Mouse (Mus musculus): Measurements from ENCODE around the gene Birc5. TPM values are rescaled to one million over a fixed set of nuclear protein-coding genes. Genes with fewer than 3 reads are reported as not detected.
"Not testable (repeated sequence)": the region's sequence is repeated elsewhere in the genome, so short reads cannot be mapped to it uniquely, and the experiment has no call there.

Birc5 gene
- polyA plus RNA-seq (2016; fragmentation: Nextera tagmentation; extraction: Ambion mirVana), result 338 and 392 TPM in 2 replicates

DNA sequence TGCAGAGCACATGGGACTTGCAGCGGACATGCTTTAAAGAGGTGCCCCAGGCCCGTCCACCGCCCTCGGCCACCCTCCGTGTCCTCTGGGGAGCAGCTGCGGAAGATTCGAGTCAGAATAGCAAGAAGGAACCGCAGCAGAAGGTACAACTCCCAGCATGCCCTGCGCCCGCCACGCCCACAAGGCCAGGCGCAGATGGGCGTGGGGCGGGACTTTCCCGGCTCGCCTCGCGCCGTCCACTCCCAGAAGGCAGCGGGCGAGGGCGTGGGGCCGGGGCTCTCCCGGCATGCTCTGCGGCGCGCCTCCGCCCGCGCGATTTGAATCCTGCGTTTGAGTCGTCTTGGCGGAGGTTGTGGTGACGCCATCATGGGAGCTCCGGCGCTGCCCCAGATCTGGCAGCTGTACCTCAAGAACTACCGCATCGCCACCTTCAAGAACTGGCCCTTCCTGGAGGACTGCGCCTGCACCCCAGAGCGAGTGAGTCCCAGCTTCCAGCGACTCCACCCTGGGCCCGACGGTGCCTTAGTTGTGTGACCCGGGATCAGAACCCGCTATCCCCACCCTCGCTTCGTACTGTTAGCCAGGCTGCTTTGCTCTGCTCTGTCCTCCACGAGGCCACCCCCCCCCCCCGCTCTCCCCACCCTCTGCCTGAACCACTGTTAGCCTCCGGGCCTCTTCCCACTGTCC, at the start of gene Birc5:
Gene Birc5 (plus strand): TSS at position 267 of the 687 bp plus-strand sequence.
- peaks cover 37% of the 10 kb centered on the region for H3K4me1 ChIP-seq (replicated peaks)
- peaks cover 34% of the 10 kb centered on the region for H3K36me3 ChIP-seq
- peak within 1 kb of the TSS; percentile 86 for H3K4me3 ChIP-seq
- H3K27ac ChIP-seq, result peak within 1 kb of the TSS; percentile 95
- DNase-seq (ENCODE audit: low spot score), result peak; percentile 96
- no peaks in the 10 kb centered on the region for H3K9me3 ChIP-seq
- H3K27me3 ChIP-seq (ENCODE audit: insufficient read depth, poor library complexity, severe bottlenecking), result no peaks in the 10 kb centered on the region
- WGBS, result under 1% methylated on average over 51 of the region's 51 CpGs

DNA sequence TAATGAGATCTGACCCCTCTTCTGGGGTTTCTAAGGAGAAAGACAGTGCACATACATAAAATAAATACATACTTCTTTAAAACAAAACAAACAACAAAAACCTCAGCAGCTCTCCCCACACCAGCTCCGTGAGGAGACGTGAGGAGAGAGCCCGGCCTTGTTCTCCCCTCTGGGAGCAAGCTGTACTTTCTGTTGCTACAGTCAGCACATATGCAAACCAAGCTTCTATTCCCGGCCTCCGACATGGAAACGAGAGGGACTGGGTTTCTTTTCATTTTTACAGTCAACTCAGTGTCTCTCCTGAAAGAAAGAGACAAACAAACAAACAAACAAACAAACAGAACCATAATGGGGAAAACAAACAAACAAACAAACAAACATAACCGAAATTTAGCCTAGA, 49.0 kb upstream of the Birc5 start:
- Histone ChIP-seq H3K36me3 (no peaks in the 10 kb centered on the region), H3K4me1 (replicated peaks) (peaks cover 18% of the 10 kb centered on the region), H3K27ac (no peak overlapping the region), H3K4me3 (no peak overlapping the region), H3K27me3 (ENCODE audit: insufficient read depth, poor library complexity, severe bottlenecking) (no peaks in the 10 kb centered on the region), H3K9me3 (no peaks in the 10 kb centered on the region)
- WGBS, result 85% methylated on average over 7 of the region's 7 CpGs
- DNase-seq (ENCODE audit: low spot score), result no peak

DNA sequence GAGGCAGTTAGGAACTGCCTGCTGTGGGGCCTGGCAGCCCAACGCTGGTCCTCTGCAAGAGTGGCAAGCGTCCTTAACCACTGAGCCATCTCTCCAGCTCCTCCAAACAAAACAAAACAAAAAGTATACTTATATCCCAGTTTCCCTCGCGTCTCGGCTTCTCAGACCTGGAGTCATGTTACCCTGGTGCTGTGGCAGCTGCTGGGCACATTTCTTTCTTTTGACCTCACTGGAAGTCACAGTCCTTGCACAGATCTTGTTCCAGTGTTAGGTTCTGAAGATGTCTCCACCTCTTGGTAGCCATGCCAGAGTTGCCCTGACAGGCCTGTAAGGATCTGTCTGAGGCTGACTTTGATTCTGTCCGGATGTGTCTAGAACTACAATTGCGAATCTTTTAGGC, 47.4 kb upstream of the Birc5 start:
- Histone ChIP-seq H3K27me3 (ENCODE audit: insufficient read depth, poor library complexity, severe bottlenecking) (no peaks in the 10 kb centered on the region), H3K4me1 (replicated peaks) (peaks cover 14% of the 10 kb centered on the region), H3K36me3 (no peaks in the 10 kb centered on the region), H3K27ac (no peak overlapping the region), H3K4me3 (no peak overlapping the region), H3K9me3 (no peaks in the 10 kb centered on the region)
- 75% methylated on average over 7 of the region's 7 CpGs for WGBS
- DNase-seq (ENCODE audit: low spot score), result no peak

DNA sequence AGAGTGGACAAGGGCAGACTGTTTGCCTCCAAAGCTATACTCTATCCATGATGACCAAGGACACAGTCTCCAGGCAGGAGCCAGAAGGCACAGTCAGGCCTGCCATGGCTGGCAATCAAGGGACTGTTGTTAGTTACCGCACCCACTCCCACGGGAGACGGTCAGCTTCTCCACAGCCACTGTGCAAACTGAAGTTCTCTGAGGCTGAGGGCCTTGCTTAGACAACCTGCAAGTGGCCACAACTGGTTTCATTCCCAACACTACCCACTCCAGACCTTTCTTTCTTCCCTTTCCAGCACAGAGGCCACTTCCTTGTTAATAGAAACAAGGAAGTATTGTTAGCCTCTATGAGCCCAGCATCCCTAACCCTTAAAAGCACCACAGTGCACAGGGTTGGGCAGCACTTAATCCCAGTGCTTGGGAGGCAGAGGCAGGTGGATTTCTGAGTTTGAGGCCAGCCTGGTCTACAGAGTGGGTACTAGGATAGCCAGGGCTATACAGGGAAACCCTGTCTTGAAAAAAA, 45.8 kb upstream of the Birc5 start:
- 92% methylated on average over 3 of the region's 3 CpGs for WGBS
- Histone ChIP-seq H3K27ac (no peak overlapping the region), H3K4me3 (no peak overlapping the region), H3K27me3 (ENCODE audit: insufficient read depth, poor library complexity, severe bottlenecking) (no peaks in the 10 kb centered on the region), H3K4me1 (replicated peaks) (peaks cover 5% of the 10 kb centered on the region), H3K36me3 (no peaks in the 10 kb centered on the region), H3K9me3 (no peaks in the 10 kb centered on the region)
- no peak for DNase-seq (ENCODE audit: low spot score)

DNA sequence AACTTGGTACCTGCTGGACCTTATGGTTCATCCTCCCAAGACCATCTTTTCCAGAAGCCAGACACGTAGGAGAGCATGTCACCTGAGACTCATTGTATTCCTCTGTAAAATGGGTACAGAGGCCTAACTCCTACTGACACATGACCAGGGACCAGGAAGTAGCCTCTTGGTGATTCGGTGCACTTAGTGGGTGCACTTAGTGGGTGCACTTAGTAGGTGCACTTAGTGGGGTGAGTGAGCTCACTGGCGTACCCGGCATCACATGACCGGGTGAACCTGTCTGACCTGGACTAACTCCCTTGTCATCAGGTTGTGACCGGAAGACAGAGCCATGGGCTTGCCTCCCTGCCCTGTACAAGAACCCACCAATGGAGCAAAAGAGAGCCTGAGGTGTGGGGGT, 42.3 kb upstream of the Birc5 start:
- no peaks in the 10 kb centered on the region for H3K27me3 ChIP-seq (ENCODE audit: insufficient read depth, poor library complexity, severe bottlenecking)
- H3K9me3 ChIP-seq, result no peaks in the 10 kb centered on the region
- H3K4me1 ChIP-seq (replicated peaks), result peaks cover 28% of the 10 kb centered on the region
- no peak overlapping the region for H3K4me3 ChIP-seq
- DNase-seq (ENCODE audit: low spot score), result no peak
- H3K27ac ChIP-seq, result no peak overlapping the region
- 91% methylated on average over 6 of the region's 6 CpGs for WGBS
- H3K36me3 ChIP-seq, result peaks cover 4% of the 10 kb centered on the region

DNA sequence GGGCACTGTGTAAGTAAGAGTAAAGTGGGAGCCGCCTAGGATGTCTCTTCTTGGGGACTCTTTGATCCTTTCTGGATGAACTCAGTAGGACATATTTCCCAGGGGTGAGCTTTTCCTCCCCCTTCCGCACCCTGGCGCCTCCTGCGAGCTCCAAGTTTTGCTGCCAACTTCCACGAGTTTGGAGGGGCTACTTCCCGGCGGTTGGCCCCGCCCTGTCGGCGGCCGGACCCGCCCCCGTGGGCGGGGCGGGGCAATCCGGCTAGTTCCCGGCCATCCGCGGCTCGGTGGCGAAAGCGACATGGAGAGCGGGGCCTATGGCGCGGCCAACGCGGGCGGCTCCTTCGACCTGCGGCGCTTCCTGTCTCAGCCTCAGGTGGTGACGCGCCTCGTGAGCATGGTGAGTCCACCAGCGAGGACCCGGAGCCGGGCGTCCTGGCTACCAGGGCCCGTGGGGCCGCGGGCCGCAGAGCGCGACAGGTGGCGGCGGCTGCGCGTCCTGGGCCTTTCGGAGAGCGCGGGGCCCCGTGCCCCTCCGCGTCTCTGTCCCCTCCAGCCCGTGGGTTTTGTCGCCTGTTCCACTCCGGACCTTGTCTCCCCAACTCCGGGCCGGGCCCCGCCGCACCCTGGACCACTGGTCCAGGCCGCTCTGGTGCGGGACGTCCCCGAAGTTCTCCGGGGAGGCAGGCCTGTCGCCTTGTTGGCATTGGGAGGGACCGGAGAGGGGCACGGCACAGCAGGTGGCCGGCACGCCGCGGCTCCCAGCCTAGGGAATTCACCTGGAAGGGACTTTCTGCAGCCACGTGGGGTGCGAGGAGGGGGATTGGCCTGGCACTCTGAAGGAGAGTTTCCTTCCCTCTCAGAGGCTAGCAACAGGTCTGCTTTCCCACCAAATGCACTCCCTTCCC, 39.4 kb upstream of the Birc5 start, which contains the start of the genes Gm20708 and Syngr2:
Gene Gm20708 (plus strand): TSS at position 262 of the 905 bp plus-strand sequence.
Gene Syngr2 (plus strand): TSS at position 262 of the 905 bp plus-strand sequence.
- DNase-seq (ENCODE audit: low spot score), result peak; percentile 84
- Histone ChIP-seq H3K36me3 (peaks cover 33% of the 10 kb centered on the region), H3K9me3 (no peaks in the 10 kb centered on the region), H3K4me1 (replicated peaks) (peaks cover 28% of the 10 kb centered on the region), H3K27ac (peak within 1 kb of the TSS; percentile 84), H3K4me3 (peak within 1 kb of the TSS; percentile 90), H3K27me3 (ENCODE audit: insufficient read depth, poor library complexity, severe bottlenecking) (no peaks in the 10 kb centered on the region)
- WGBS, result under 1% methylated on average over 75 of the region's 75 CpGs

DNA sequence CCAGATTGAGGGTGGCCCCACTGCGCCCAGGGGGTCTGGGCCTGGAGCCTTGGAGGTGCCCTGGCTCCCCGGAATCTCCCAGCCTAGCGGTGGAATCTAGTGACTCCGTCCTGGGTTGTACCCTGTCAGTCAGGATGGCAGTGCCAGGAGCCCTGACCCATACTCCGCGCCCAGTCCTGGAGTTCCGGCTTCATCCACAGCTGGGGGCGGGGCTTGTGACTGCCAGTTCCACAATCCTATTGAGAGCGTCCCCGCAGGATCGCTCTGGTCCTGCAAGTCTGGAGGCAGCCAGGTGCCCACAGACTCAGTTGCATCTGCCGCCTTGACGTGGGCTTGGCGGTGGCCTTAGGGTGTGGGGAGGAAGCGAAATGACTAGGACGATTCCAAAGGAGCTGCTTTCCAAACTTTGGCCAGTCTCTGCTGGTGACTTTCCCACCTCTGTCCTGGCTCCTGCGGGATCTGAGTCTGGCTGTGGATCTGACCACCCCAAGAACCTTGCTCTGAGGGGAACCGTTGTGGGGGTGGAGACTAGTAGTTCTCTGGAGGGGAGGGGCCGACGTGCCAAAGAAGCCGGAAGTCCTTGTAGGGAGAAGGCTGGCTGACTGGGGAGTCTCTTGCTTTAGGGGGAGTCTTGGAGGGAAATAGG, 38.5 kb upstream of the Birc5 start:
- Histone ChIP-seq H3K9me3 (no peaks in the 10 kb centered on the region), H3K4me1 (replicated peaks) (peaks cover 28% of the 10 kb centered on the region), H3K4me3 (peak overlapping the region; percentile 90), H3K36me3 (peaks cover 41% of the 10 kb centered on the region), H3K27ac (peak overlapping the region; percentile 84), H3K27me3 (ENCODE audit: insufficient read depth, poor library complexity, severe bottlenecking) (no peaks in the 10 kb centered on the region)
- DNase-seq (ENCODE audit: low spot score), result peak; percentile 80
- under 1% methylated on average over 21 of the region's 21 CpGs for WGBS

DNA sequence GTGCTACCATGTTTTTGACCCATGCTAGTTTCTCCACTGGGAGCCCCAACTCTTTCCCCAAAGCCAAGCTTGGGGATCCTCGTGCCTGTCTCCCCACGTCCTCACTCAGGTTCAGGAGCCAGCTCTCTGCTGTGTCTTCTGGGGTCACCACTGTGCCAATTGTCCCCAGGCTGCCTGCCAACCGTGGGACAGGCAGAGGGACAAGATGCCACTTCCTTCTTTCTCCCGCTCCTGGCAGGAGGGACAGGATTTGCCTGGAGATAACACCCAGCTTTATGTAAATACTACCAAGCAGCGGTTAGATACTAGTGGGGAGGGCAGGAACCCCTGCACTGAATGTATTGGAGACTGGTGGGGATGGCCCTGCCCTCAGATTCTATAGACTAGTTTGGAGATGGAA, 35.2 kb upstream of the Birc5 start:
- Histone ChIP-seq H3K9me3 (no peaks in the 10 kb centered on the region), H3K36me3 (peaks cover 75% of the 10 kb centered on the region), H3K4me3 (no peak overlapping the region), H3K4me1 (replicated peaks) (peaks cover 33% of the 10 kb centered on the region), H3K27ac (no peak overlapping the region), H3K27me3 (ENCODE audit: insufficient read depth, poor library complexity, severe bottlenecking) (no peaks in the 10 kb centered on the region)
- no peak for DNase-seq (ENCODE audit: low spot score)
- 84% methylated on average over 5 of the region's 5 CpGs for WGBS

DNA sequence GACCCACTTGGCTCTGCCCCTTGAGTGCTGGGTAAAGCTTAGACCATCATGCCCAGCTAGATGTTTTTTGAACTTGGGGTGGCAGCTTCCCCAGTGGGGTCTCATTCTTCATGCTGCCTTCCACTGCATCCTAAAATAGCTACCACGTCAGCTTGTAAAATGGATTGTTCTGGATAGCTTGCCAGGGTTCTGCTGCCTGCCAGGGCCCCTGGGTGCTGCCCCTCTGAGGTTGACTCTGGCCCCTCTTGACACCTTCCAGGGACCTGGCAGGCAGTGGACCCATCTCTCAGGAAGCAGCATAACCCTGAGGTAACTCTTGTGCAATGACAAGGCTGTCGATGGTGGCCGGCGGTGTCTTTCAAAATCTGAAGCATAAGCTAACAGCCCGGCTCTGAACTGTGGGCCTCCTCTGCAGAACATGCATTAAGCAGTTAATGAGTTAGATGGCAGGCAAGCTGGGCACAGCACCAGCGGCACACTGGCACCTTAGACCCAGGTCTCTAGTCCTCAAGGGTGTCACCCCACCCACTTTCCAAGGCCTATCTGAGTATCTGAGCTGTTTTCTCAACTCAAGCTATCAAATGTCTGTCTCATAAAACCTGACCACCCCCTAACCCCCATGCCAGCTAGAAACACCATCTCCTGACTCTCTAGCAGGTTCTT, 34.2 kb upstream of the Birc5 start:
- 92% methylated on average over 6 of the region's 6 CpGs for WGBS
- Histone ChIP-seq H3K4me3 (no peak overlapping the region), H3K27me3 (ENCODE audit: insufficient read depth, poor library complexity, severe bottlenecking) (no peaks in the 10 kb centered on the region), H3K4me1 (replicated peaks) (peaks cover 32% of the 10 kb centered on the region), H3K36me3 (peaks cover 85% of the 10 kb centered on the region), H3K27ac (no peak overlapping the region), H3K9me3 (no peaks in the 10 kb centered on the region)
- no peak for DNase-seq (ENCODE audit: low spot score)

DNA sequence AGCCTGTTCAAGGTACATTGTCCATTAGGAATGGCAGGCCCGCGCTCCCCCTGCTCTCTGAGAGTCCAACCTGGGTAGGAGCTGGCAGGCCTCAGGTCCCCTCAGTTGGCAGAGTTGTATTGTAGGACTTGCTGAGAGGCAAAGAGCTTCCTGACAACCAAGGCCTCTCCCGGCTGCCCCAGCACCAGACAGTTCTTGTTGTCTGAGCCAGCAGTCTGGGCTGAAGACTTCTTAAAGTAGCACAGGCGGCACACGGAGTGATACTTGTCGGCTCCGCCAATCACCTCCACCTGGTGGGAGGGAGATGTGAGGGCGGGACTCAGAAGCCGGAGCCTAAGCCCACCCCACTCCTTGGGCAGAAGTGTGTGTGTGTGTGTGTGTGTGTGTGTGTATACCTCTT, 33.2 kb upstream of the Birc5 start:
- not testable (repeated sequence) for H3K27me3 ChIP-seq (ENCODE audit: insufficient read depth, poor library complexity, severe bottlenecking); DNase-seq (ENCODE audit: low spot score); H3K27ac ChIP-seq; H3K9me3 ChIP-seq; H3K4me3 ChIP-seq
- H3K36me3 ChIP-seq, result peaks cover 95% of the 10 kb centered on the region
- 89% methylated on average over 9 of the region's 9 CpGs for WGBS
- peaks cover 22% of the 10 kb centered on the region for H3K4me1 ChIP-seq (replicated peaks)

DNA sequence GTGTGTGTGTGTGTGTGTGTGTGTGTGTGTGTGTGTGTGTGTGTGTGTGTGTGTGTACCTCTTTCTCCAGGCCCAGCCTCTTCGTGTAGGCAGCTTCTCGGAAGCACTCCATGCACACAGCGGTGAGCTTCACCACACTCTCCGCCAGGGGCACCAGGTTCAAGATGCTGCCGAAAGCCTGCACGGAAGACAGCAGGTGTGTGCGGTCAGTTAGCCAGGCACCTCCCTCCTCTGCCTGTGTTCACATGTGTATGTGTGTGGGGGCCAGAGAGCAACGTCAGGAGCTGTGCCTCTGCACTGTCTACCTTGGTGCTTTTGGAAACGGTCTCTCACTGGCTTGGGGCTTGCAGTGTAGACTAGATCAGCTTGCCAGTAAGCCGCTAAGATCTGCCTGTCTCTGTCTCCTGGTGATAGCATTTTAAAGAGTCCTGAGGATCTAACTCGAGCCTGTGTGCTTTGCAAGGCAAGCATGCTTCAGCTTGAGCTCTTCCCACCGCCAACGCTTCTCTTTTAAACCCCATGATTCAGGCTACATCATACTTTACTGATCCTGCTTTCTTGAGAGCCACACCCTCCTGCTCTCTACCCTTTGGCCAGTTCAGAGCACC, 32.6 kb upstream of the Birc5 start:
- Histone ChIP-seq H3K27ac (no peak overlapping the region), H3K9me3 (no peaks in the 10 kb centered on the region), H3K4me1 (replicated peaks) (peaks cover 16% of the 10 kb centered on the region; the same call in 1 of the 2 replicates), H3K4me3 (no peak overlapping the region), H3K27me3 (ENCODE audit: insufficient read depth, poor library complexity, severe bottlenecking) (no peaks in the 10 kb centered on the region), H3K36me3 (peaks cover 100% of the 10 kb centered on the region)
- DNase-seq (ENCODE audit: low spot score), result no peak
- WGBS, result 87% methylated on average over 13 of the region's 13 CpGs

DNA sequence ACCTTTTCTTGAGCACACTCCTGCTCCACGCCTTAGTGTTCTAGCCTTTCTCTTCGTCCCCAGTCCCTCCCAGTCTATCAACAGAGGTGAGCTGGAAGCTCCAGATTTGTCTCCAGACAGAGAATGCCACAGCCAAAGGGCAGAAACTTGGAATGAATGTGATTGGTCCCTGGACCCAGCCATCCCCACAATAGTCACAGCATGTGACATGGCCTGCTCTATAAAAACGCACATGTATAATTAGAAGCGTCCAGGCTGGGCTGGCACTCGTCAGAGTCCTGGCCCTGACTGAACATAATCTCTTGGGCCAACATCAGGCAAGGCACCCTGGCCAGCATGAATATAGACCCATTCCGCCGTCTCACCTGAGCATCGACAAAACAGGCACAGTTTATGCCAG, 30.0 kb upstream of the Birc5 start:
- Histone ChIP-seq H3K36me3 (peaks cover 100% of the 10 kb centered on the region), H3K4me1 (replicated peaks) (peaks cover 28% of the 10 kb centered on the region), H3K9me3 (no peaks in the 10 kb centered on the region), H3K27ac (0 out of 2 replicates have a peak overlapping the region, but pooled peaks have one; percentile 16), H3K27me3 (ENCODE audit: insufficient read depth, poor library complexity, severe bottlenecking) (no peaks in the 10 kb centered on the region), H3K4me3 (no peak overlapping the region)
- DNase-seq (ENCODE audit: low spot score), result no peak
- WGBS, result 79% methylated on average over 8 of the region's 8 CpGs
